Mouse (Mus musculus): ENCODE measurements at regions not wholly inside any gene's neighbourhood (a gene's known extent, or its start where the extent isn't known, plus 50 kb on each side); places are given as distances from the start of the nearest gene placed in this dataset.

DNA sequence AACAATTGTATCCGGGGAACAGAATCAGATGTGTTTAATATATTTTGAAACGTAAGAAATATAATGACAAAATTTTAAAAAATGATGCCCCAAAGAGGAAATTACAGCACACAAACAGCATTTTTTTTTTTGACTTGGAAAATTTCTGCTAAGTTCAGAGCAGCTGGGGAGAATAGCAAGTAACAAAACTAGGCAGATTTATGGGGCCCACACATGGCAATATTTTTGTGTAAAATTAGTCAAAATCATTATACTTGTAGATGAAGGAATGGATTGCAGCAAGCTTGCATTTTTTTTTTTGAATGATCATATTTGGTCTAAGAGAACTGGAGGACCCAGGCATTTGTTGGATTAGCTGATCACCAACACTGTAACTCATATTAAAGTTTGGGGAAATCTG is 189.4 kb downstream of the Map2k6 start:
- no peak for DNase-seq (ENCODE audit: low spot score in 2 of 2)

DNA sequence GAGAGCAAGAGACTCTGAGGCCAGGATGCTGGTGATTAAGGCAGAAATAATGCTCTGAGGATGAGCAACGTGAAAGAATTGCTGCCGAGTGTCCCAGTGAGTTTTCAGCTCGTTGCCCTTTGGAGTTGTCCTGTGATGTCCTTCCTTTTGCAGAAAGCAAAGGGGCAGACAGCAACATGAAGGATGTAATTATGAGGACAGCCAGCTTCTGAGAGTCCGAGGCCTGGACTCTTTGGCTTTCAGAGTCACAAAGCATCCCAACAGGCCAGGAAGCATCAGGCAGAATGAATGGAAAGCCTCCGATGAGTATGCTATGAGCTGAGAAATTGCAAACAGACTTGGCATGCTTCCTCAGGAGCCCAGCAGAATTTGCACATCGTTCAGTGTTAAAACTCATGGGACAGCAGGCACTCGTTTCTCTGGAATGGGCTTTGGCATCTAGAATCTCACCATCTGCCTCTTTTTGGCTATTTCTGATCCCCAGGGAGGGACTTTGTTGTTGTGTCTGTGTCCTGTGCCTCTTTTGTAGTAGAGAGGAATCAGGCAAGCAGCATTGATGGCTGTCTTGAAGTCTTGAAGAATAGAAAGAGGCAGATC is 196.4 kb downstream of the Map2k6 start:
- DNase-seq (ENCODE audit: low spot score in 2 of 2), result peak; percentile 41 to 53

DNA sequence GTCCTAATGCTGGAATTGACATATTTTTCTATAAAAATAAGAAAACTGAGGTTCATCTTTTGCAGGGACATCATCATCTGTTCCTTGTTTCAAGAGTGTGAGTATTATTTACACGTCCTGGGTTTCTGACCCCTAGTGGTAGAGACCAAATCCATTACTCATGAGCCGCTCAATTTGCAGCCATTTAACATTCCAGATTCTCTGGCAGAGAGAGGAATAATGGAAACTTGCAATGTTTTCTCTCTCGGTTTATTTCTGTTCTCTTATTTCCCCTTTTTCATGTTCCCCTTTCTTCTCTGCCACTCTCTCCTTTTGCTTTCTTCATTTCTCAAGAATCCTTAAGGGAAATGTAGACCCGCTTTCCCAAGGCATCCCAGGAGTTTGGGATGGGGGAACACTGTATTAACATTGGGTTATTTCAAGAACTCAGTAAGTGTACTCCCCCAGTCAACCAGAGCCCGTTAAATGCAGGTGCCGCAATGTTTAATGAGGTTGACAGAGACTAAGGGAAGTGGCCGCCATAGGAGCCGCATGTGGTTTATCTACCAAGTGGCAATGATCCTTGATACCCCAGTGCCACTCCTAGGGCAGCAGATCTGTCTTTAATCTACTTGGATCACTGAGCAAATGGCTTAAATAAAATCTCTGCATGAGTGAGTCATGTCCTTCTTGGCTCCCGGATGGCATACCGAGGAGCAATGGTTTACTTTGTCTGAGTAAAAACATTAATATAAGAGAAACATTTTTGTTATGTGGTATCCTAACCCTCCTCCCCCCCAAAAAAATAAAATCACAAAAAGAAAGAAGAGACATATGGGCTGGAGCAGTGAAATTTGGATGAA is 206.3 kb downstream of the Map2k6 start:
- no peak for DNase-seq (ENCODE audit: low spot score in 2 of 2)

DNA sequence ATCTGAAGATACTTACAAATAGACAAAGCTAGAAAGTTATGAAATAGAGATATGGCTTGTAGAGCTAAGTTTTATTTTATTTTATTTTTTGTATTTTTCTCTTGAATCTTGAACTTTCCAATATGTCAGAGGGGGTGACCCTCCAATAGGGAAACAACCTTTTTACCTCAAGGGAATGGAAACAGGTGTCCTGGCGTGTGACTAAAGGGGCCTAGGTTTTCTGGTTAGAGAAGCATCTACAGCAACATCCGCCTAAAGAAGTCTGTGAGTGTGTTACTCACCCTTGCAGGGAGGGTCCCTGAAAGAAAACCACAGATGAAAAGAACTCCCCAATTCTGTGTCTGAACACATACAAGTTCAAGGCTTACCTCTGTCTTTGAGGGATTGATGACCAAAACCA is 210.4 kb downstream of the Map2k6 start:
- no peak for DNase-seq (ENCODE audit: low spot score in 2 of 2)

DNA sequence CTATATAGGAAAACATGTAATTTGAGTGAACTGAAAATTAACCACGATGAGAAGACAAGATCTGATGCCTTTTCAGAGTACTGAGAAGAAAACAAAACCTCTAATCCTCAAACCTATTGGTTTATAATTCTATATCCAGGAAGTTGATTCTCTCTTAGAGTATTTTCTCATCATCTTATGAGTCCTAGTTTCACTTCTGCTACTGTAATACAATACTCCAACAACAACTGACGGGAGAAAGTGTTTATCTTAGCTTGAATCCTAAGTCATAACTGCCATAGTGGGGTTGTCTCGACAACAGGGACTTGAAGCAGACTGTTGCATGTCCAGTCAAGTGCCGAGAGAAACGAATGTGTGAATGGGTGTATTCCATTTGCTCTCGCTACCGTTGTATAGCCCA is 211.9 kb downstream of the Map2k6 start:
- DNase-seq (ENCODE audit: low spot score in 2 of 2), result no peak

DNA sequence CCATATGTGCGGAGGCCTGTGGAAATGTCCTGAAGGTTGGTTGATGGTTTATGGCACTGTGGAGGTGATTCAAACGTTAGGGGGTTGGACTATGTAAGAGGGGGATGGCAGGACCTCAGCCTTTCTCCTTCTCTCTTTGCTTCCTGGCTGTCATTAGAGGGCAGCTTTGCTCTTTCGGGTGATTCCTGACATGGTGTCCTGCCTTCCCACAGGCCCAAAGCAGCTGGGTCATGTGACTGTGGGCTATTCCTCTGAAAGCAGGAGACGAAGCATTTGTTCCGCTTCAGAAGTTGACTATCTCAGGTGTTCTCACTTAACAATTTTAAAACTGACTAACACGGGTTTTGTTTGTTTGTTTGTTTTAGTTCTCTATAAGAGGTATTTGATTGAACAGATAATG is 233.1 kb downstream of the Map2k6 start:
- DNase-seq (ENCODE audit: low spot score in 2 of 2), result no peak

DNA sequence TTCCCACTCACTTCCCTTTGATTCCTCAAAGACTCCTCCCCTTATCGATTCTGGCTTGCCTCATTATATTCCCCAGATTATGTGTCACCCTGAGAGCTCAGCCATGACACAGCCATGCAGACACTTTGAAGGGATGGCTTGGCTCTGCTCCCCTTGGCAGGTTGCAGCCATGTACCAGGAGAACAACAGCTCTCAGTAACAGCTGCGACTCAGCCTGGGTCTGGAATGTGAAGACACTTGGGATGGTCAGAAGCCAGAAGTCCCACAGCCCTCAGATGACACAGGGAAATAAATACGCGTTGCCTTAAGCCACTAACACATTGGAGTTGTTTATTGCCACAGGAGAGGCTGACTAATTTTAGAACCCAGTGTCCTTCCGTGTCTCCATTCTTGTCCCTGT is 234.4 kb downstream of the Map2k6 start:
- DNase-seq (ENCODE audit: low spot score in 2 of 2), result no peak

DNA sequence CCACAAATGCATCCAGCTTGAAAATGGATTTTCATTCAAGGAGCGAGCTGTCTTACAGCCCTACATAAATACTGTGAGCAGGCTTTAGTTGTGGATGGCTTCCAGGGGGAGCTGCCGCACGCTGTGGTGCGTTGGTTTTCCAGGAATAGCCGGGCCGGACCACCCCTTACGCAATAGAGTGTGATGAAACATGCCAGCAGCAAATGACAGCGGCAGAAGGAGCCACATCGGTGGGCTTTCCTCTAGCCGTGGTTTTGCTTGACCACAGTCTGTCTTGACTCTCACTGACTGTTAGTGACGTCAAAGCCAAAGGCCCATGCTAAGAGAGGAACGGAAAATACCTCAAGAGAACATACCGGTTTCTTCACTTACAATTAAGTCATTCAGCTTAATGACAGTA is 243.6 kb downstream of the Map2k6 start:
- no peak for DNase-seq (ENCODE audit: low spot score in 2 of 2)

DNA sequence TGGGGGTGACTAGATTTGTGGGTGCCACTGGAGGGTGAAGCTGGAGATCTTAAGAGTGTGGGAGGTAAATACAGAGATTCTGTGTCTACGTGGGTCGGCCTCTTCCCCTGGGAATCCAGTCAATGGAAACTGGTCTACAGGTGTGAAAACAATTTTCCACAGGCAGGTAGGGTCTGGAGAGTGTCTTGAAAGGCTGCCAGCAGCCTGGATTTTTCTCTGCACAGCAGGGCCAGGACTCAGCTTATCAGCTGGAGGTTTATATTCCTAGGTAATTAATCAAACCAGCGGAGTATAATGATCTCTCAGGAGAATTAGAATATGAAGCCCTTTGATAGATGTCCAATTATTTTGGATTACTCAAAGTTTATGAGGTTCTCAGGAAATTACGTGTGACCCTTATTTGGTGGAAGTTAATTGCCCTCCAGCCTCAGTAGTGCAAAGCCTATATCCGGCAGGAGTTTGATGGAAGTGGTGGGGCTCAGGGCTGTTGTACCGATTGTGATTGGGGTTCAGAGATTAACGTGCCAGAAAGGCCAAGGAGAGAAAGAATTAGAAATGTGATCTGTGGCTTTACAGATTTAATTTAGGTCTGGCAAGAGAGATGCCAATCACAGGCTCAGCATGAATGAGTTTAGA is 250.8 kb downstream of the Map2k6 start:
- no peak for DNase-seq (ENCODE audit: low spot score in 2 of 2)

DNA sequence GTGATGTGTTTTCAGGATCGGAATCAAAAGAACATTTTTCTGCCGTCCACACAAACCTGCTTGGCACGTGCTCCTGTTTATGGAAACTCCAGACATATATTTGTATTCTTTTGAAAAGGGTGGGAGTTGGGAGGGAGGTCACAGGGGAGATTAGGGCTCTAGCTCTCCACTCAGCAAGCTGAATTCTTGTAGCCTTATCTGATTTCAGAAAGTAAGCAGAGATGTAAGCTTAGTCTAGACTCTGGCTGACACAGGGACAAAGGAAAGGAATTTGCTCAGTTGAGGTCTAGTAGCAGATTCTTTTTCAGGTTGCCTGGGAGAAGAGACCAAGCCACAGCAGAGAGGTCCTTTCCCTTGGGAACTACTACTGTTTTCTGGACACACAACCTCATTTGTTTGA is 253.1 kb downstream of the Map2k6 start:
- DNase-seq (ENCODE audit: low spot score in 2 of 2), result no peak

DNA sequence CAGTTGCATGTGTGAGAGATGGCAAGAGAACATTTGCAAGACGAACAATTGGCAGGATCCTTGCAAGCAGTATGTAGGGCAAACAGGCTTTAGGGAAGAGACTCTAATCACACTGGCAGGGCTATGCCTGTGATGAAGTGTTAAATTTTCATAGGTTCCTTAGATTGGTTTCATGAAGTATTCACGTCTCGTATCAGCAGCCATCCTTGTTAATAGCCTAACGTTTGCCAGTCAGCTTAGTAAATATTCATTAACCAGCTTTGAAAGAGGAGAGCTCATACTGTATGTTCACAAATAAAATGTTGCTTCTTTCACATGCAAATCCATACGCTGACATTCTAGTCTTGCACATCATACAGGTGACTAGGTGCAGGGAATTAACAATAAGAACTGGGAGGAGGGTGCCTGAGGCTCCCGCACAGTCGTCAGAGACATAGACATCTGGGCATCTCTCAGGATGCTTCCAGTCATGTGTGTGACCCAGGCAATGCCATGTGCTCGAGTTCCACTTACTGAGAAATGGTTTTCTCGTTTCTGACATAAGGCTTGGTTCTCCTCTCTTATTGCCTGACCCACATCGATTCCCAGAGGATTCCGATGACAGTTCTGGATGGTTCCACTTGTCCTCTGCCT is 257.7 kb downstream of the Map2k6 start:
- DNase-seq (ENCODE audit: low spot score in 2 of 2), result no peak

DNA sequence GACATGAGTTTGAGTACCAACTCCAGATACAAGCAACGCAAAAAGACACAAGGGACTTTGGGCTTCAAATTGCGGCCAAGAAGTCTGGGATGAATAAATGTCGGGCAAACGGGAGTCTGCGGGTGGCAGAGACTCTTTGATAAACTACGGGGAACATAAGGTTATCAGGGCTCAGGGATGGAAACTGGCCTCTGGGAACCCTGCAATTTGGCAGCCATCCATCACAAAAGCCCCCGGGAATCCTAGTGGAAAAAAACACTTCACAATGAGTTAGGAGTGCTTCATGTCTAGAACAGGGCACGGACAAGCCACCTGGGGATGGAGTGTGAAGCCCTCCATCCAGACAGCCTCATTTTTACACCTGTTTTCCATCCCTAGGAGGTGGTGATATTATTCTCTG is 258.9 kb downstream of the Map2k6 start:
- DNase-seq (ENCODE audit: low spot score in 2 of 2), result no peak

DNA sequence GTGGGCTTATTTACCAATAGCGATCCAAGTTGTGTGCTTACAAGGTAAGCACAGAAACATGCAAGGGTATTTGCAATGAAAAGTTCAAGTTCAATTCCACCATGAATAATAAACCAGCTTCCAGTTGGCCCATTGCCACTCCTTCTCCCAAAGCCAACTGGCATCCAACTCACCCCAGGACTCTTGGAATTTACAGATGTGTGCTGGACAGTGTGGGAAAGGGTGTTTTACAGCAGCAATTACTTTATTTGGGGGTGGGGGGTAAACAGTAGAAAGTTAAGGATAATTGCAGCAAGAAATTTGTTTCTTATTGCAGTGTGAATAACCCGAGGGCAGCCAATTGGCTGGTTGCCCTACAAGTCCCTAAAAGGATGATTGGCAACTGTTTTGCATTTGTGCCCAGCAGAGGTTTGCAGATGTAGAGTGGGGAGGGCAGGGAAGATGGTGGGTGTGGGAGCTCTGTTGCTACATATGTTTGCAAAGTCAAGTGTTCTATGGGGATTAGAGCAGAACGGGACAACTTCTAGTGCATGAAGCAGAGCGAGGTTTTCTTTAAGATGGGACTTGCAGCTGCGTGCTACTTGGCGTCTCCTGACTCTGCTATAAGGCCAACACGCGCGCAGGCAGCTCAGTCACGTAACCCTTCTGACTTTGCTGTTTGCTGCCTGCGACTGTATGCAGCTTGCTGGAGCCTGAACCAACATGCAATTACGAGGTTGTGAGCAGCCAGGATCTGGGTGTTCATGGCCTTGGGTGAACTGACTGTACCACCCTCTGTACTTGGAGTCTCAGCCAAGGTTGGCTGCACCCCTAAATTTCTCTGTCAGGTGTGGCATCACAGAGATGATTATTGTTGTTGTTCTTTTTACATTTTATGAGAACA is 271.9 kb downstream of the Map2k6 start:
- no peak for DNase-seq (ENCODE audit: low spot score in 2 of 2)

DNA sequence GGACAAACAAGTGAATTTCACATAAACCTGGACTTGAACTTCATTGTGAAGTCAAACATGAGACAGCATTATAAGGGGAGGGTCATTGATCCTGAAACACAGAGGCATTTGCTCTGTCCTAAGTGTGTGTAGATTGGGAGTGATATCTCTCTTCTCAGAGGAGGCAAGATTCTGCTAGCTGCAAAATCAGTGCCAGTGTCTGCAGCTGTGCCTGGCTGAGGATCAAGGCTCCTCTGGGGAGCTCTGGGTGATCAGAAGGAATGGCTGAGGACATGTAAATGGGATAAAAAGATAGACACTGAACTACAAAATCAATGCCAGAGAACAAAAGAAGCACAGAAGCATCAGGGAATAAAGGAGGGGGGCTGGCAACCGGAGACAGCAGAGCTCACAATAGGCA is 274.0 kb downstream of the Map2k6 start:
- DNase-seq (ENCODE audit: low spot score in 2 of 2), result no peak

DNA sequence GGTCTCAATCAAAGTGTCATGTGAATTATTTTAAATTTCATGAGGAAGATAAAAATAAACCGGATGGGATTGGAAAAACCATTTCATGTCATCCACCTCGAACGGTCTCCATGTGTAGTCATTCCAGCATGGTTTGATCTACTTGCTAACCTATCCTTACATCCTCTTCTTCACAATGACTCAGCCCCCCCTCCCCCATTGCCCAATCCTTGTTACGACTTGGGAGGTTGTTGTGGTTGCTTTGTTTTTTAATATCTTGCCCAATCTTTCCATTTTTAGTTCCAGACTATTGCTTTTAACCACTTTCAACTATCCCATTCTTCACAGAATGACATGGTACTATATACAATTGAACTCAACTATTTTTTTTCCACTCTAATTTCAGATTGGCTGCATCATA is 275.0 kb upstream of the Kcnj16 start:
- DNase-seq (ENCODE audit: low spot score in 2 of 2), result no peak

DNA sequence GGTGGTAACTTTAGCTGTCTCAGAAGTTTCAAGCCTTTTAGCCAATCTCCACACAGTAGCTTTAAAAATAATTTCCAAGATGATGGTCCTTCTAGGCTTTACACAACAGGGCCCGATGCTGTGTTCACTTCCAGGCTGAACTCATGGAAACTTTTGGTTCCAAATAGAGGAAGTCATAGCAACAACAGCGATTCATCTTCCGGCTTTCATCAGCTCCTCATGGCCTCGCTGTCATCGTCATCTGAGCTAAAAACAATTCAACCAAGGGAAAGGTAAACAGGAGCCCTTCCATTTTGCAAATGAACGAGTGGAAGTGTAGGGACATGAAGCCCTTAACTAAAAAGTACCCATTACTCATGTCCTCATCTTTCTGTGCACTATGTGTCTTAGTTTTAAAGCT is 270.8 kb upstream of the Kcnj16 start:
- no peak for DNase-seq (ENCODE audit: low spot score in 2 of 2)

DNA sequence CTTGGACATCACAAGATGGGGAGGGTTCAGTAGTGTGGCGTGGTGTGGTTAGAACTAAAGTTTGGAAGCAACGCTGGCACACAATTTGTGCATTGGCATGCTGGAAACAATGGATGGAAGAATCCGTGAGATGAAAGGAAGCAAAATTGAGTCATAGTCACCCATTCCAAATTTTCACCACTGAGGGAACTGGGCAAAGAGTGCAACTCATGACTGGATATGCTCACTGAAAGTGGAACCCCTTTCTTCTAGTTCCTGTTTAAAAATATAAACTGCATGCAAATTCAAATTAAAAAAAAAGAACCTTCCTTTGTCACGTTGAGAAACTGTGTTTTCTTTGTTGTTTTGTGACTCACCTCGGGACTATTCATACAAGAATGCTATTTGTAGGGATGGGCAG is 269.5 kb upstream of the Kcnj16 start:
- DNase-seq (ENCODE audit: low spot score in 2 of 2), result no peak

DNA sequence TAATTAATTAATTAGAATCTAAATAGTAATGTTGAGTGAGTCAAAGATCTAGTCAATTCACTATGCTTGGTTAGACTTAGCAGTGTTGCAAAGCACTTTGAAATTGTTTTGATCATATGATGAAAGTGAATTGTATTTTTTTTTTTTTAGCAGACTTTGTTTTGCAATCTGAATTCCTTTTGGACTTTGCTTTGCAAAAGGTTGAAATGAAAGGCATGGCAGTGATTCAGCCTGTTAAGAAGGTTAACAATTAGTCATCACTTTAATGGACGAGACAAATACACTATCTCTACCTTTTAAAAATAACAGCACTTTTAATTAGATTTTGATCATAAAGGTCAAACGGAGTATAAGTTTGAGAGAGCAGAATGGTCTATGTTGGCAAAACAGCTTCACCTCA is 266.9 kb upstream of the Kcnj16 start:
- DNase-seq (ENCODE audit: low spot score in 2 of 2), result no peak

DNA sequence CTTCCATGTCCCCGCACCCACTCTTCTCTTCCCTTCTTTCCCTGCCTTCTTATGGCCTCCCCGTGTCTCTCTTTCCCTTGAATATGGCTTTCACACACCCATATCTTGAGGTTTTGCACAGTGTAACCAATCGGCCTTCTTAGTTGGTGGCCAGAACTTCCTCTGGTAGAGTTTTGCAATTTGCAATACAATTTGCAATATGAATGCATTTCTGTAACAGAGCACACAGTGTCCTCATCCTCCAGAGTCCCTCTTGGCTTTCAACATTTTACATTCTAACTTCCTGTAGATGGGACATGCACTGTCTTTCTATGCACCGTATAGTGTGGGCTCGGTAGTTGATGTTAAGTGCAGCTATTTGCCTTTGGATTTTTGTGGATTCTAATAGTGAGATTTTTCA is 265.7 kb upstream of the Kcnj16 start:
- DNase-seq (ENCODE audit: low spot score in 2 of 2), result no peak

DNA sequence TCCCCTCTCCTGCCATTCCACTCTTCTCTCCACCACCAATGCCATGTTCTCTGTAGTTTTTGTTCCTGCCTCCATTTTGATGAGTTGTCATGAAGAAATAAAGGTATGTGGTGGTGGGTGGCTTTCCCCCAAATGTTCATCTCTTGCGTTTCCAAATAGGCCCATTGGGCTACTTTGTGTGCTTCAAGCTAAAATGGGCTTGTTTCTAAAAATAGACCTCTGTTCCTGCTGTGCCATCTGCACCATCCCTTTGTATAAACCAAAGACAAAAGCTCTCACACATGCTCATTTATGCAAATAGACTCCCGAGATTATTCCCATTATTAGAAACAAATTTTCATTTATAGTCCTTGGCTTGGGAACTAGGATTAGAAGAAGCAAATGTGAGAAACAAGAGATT is 264.3 kb upstream of the Kcnj16 start:
- no peak for DNase-seq (ENCODE audit: low spot score in 2 of 2)

DNA sequence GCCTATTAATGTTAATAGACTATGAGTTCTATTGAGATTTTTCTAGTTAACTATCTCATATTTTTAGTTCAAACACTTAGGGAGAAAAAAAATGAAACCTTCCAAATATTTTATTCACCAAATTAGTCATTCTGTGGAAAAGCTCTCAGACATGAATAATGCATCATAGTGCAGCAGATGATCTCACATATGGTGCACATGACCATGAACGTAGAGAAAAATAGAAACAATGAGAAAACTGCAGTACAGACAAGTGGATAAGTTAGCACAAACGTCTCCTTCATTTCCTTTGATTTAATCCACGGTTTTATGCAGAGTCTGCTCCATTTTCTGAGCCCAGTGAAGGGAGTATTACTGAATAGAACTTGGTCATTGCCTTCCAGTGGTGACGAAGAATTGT is 260.5 kb upstream of the Kcnj16 start:
- DNase-seq (ENCODE audit: low spot score in 2 of 2), result peak in 1 of 2 experiments; percentile 36

DNA sequence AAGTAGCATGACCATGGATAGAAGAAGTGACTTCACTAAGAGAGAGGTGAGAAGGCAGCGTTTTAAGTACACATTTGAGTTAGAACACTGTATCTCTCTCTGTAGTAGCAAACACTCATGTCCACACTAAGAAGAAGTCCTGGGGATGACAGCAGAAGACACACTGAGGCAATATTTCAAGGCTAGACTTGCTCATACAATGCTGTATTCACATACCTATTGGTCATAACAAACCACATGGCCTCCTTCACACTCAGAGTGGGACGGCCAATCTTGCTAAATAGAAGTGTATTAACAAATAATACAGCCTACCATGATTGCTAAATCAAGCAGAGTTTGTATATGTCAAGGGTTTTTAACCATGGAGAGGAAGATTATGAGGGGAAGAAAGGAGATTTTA is 252.5 kb upstream of the Kcnj16 start:
- DNase-seq (ENCODE audit: low spot score in 2 of 2), result no peak

Data from right cerebral cortex, postnatal 10 days (tissue).